Comparison of ENCODE assay signal across 8 mouse cellular contexts in the genomic region with DNA sequence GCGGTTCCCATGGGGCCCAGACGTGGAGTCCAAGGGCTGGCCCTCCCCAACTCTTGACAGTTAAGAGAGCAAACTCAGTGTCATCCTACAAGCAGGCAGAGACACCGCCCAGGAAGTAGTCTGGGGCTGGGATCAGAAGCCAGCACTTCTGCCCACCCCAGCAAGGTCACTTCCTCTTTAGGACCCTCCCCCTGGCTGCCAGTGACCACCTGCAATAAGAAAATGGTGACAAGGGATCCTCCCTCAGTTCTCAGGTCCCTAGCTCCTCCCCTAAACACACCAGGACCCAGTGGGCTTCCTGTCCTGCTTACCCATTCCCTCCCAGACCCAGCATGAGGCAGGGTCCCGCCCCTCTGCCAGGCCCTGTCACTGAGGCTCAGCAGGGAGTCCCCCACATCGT. TPM values are rescaled to one million over a fixed set of nuclear protein-coding genes. Genes with fewer than 3 reads are reported as not detected.
A peak's percentile ranks its signal among the peaks of the same experiment; 100 is the strongest.
DNase-seq lines count a peak whose midpoint lies in the region; ATAC-seq and TF ChIP-seq lines count a peak whose summit lies in the region.

No protein-coding gene starts in this region.

- intact Hi-C loops in gastrocnemius, postnatal 36 days (cut with DNase I) = no loop called here
- intact Hi-C loops in gastrocnemius, postnatal 14 days (cut with DNase I; ENCODE audit: low total_unique reads) = no loop called here

- H3K9ac ChIP-seq in heart, postnatal 0 days (replicated peaks; ENCODE audit: low read depth, low read length) = no peak overlapping the region; the same call in 1 of the 2 replicates
- H3K9ac ChIP-seq in liver, embryonic 16.5 days (ENCODE audit: low read depth, low read length) = peak overlapping the region; percentile 91

- peak overlapping the region; percentile 67 for H3K4me2 ChIP-seq in heart, postnatal 0 days (ENCODE audit: low read depth, low read length)
- H3K4me2 ChIP-seq in liver, embryonic 16.5 days (ENCODE audit: low read depth, low read length) = peak overlapping the region; percentile 95

- peak overlapping the region; percentile 63 for H3K27ac ChIP-seq in heart, postnatal 0 days (ENCODE audit: low read depth)
- H3K27ac ChIP-seq in liver, embryonic 16.5 days (ENCODE audit: low read length) = peak overlapping the region; percentile 96

- peaks cover 23% of the 10 kb centered on the region for H3K4me1 ChIP-seq in heart, postnatal 0 days (ENCODE audit: control insufficient read depth, insufficient read depth)
- H3K4me1 ChIP-seq in liver, embryonic 16.5 days (ENCODE audit: control insufficient read depth, low read depth, low read length) = peaks cover 68% of the 10 kb centered on the region

- peak; percentile 86 for DNase-seq in CD4-positive helper T cell, adult 2 months (ENCODE audit: low read depth, low spot score)
- DNase-seq in ZHBTc4 (ENCODE audit: low read depth, low spot score) = peak; percentile 75
- DNase-seq in heart, postnatal 0 days (ENCODE audit: low spot score) = no peak
- DNase-seq in spleen, postnatal 14 days (ENCODE audit: low spot score in 2 of 2) = peak; percentile 45 to 61
- no peak for DNase-seq in layer of hippocampus, postnatal 10 days (ENCODE audit: low spot score in 2 of 2)
- no peak for DNase-seq in gastrocnemius, postnatal 36 days
- DNase-seq in gastrocnemius, postnatal 14 days = no peak

- ATAC-seq in heart, postnatal 0 days (ENCODE audit: insufficient read depth, low read depth) = no peak
- peak; percentile 59 for ATAC-seq in liver, embryonic 16.5 days (ENCODE audit: low read depth)

- WGBS in heart, postnatal 0 days = 39% methylated on average over 5 of the region's 5 CpGs
- WGBS in liver, embryonic 16.5 days (ENCODE audit: insufficient replicate concordance) = 6% methylated on average over 5 of the region's 5 CpGs

- TF ChIP-seq EP300 in heart, postnatal 0 days (IDR thresholded peaks at IDR 0.05; ENCODE audit: low read depth) = no peak

- H3K4me3 ChIP-seq in heart, postnatal 0 days (ENCODE audit: low read depth, low read length) = peak overlapping the region; percentile 6; the same call in 1 of the 2 replicates
- peak overlapping the region; percentile 82 for H3K4me3 ChIP-seq in liver, embryonic 16.5 days (ENCODE audit: low read depth, low read length)

- H3K27me3 ChIP-seq in heart, postnatal 0 days (ENCODE audit: control insufficient read depth, insufficient read depth, low read length) = no peaks in the 10 kb centered on the region
- no peaks in the 10 kb centered on the region for H3K27me3 ChIP-seq in liver, embryonic 16.5 days (ENCODE audit: control insufficient read depth, insufficient read depth, low read depth, low read length)

- no peak for TF ChIP-seq CTCF in heart, postnatal 0 days (IDR thresholded peaks at IDR 0.05; ENCODE audit: low read depth)

- no peaks in the 10 kb centered on the region for H3K36me3 ChIP-seq in heart, postnatal 0 days (replicated peaks; ENCODE audit: control insufficient read depth, insufficient read depth, low read length)
- peaks cover 7% of the 10 kb centered on the region; the same call in 1 of the 2 replicates for H3K36me3 ChIP-seq in liver, embryonic 16.5 days (ENCODE audit: control insufficient read depth, insufficient read depth)

- H3K9me3 ChIP-seq in heart, postnatal 0 days (replicated peaks; ENCODE audit: control insufficient read depth, low read length) = no peaks in the 10 kb centered on the region
- no peaks in the 10 kb centered on the region for H3K9me3 ChIP-seq in liver, embryonic 16.5 days (replicated peaks; ENCODE audit: control insufficient read depth, low read length)

RNA-seq across cellular contexts. Expression of a gene that starts 3.3 kb away (rescaled TPM):
- 87.0 and 92.7 TPM in 2 replicates for total RNA-seq in heart, postnatal 0 days (2014; rRNA removed; ENCODE audit: low replicate concordance)
- 8.0 and 10.1 TPM in 2 replicates for polyA plus RNA-seq in heart, postnatal 0 days (2015; fragmentation: Nextera tagmentation; extraction: Ambion mirVana)
- polyA plus RNA-seq in liver, embryonic 16.5 days (2015; fragmentation: Nextera tagmentation; extraction: Ambion mirVana) = 11.3 and 15.5 TPM in 2 replicates
- total RNA-seq in layer of hippocampus, postnatal 10 days (2021) = 1 to 10 TPM; 8.2 to 8.9 TPM
- 10 to 100 TPM; 14.3 to 15.9 TPM for total RNA-seq in gastrocnemius, postnatal 36 days (2021)
- total RNA-seq in gastrocnemius, postnatal 14 days (2021) = 10 to 100 TPM; 15.1 to 15.4 TPM

RNA-seq across cellular contexts. Expression of a gene that starts 20.0 kb away (rescaled TPM):
- 27.5 and 52.3 TPM in 2 replicates for total RNA-seq in heart, postnatal 0 days (2014; rRNA removed; ENCODE audit: low replicate concordance)
- polyA plus RNA-seq in heart, postnatal 0 days (2015; fragmentation: Nextera tagmentation; extraction: Ambion mirVana) = 9.9 and 10.0 TPM in 2 replicates
- polyA plus RNA-seq in liver, embryonic 16.5 days (2015; fragmentation: Nextera tagmentation; extraction: Ambion mirVana) = 34.7 and 41.1 TPM in 2 replicates
- total RNA-seq in layer of hippocampus, postnatal 10 days (2021) = 1 to 10 TPM; 3.0 to 5.0 TPM
- 1 to 10 TPM in 1 of 2 experiments, under 1 TPM in 1; 0.76 to 1.2 TPM for total RNA-seq in gastrocnemius, postnatal 36 days (2021)
- 1 to 10 TPM; 1.8 to 3.0 TPM for total RNA-seq in gastrocnemius, postnatal 14 days (2021)

RNA-seq across cellular contexts. Expression of a gene that starts 28.9 kb away (rescaled TPM):
- 106 and 112 TPM in 2 replicates for total RNA-seq in heart, postnatal 0 days (2014; rRNA removed; ENCODE audit: low replicate concordance)
- 104 and 119 TPM in 2 replicates for polyA plus RNA-seq in heart, postnatal 0 days (2015; fragmentation: Nextera tagmentation; extraction: Ambion mirVana)
- polyA plus RNA-seq in liver, embryonic 16.5 days (2015; fragmentation: Nextera tagmentation; extraction: Ambion mirVana) = 196 and 204 TPM in 2 replicates
- 10 to 100 TPM; 91.6 to 94.0 TPM for total RNA-seq in layer of hippocampus, postnatal 10 days (2021)
- 10 to 100 TPM; 35.4 to 45.3 TPM for total RNA-seq in gastrocnemius, postnatal 36 days (2021)
- total RNA-seq in gastrocnemius, postnatal 14 days (2021) = 10 to 100 TPM; 40.1 to 44.1 TPM

Comparison
In these comparisons a context has a peak if more than half of its experiments do, and no peak if none do; other contexts are left out.
1. DNase-seq: peak in CD4-positive helper T cell, adult 2 months (single experiment), ZHBTc4 (single experiment) and spleen, postnatal 14 days (2 of 2); none in heart, postnatal 0 days (single experiment), layer of hippocampus, postnatal 10 days (0 of 2), gastrocnemius, postnatal 36 days (0 of 2) and gastrocnemius, postnatal 14 days (single experiment).